Mouse (Mus musculus) heart, postnatal 0 days (tissue): ENCODE data around the gene Ebf3. TPM values are rescaled to one million over a fixed set of nuclear protein-coding genes. Genes with fewer than 3 reads are reported as not detected.

Experiments used
- ATAC-seq: fragments of 200-750 bp; cut with Nextera tagmentation; 2 replicates; pipeline ENCODE4 v1.8.0; 2017; ENCODE audit warnings: low read depth, moderate number of reproducible peaks, moderate library complexity; ENCODE audit not compliant: insufficient read depth
- DNase-seq: peaks from one replicate; pipeline ENCODE4 v3.0.0-alpha.2; 2016; ENCODE audit warnings: low spot score
- H3K27ac ChIP-seq: fragments of 300-500 bp; sonication (generic); 2 replicates; pipeline ENCODE4 v1.5.1; 2014; ENCODE audit warnings: low read depth, mild to moderate bottlenecking
- H3K27me3 ChIP-seq: fragments of 300-500 bp; sonication (generic); 2 replicates; pipeline ENCODE4 v1.6.1; 2014; ENCODE audit warnings: low read length, mixed read lengths; ENCODE audit not compliant: control insufficient read depth, insufficient read depth
- H3K36me3 ChIP-seq: fragments of 300-500 bp; sonication (generic); replicated peaks from 2 replicates; pipeline ENCODE4 v1.6.1; 2014; ENCODE audit warnings: low read length, mixed read lengths; ENCODE audit not compliant: control insufficient read depth, insufficient read depth
- H3K4me1 ChIP-seq: fragments of 300-500 bp; sonication (generic); 2 replicates; pipeline ENCODE4 v1.6.1; 2014; ENCODE audit warnings: antibody characterized with exemption; ENCODE audit not compliant: control insufficient read depth, insufficient read depth
- H3K4me2 ChIP-seq: fragments of 300-500 bp; sonication (generic); 2 replicates; pipeline ENCODE4 v1.6.1; 2014; ENCODE audit warnings: low read depth, mild to moderate bottlenecking, low read length, moderate library complexity
- H3K4me3 ChIP-seq: fragments of 300-500 bp; sonication (generic); 2 replicates; pipeline ENCODE4 v1.5.1; 2014; ENCODE audit warnings: low read depth, low read length
- H3K9ac ChIP-seq: fragments of 300-500 bp; sonication (generic); replicated peaks from 2 replicates; pipeline ENCODE4 v1.6.1; 2014; ENCODE audit warnings: low read depth, low read length, mixed read lengths
- H3K9me3 ChIP-seq: fragments of 300-500 bp; sonication (generic); replicated peaks from 2 replicates; pipeline ENCODE4 v1.6.1; 2016; ENCODE audit warnings: low read length; ENCODE audit not compliant: control insufficient read depth
- CTCF ChIP-seq: IDR thresholded peaks from 2 replicates; pipeline ENCODE4 v1.5.1; 2016; ENCODE audit warnings: antibody characterized with exemption, control low read depth, low read depth
- EP300 ChIP-seq: IDR thresholded peaks from 2 replicates; pipeline ENCODE4 v1.6.1; 2016; ENCODE audit warnings: antibody characterized with exemption, low read depth
- WGBS: fragments of 180-500 bp; shearing (Covaris S2); extraction: QIAGEN DNeasy Blood & Tissue Kit; methylation state at CpG from one replicate; pipeline ENCODE4 v1.1.7; 2014; 5-methylcytosine and 5-hydroxymethylcytosine counted together
- polyA plus RNA-seq: library from polyadenylated mRNA; unstranded; fragments of >200 nt; fragmentation: Nextera tagmentation; extraction: Ambion mirVana; gene quantifications from 2 replicates; pipeline ENCODE4 v1.2.1, GENCODE M21; 2015
- total RNA-seq: library from RNA; depleted of rRNA; stranded (reverse); fragments of >200 nt; gene quantifications from 2 replicates; pipeline ENCODE4 v1.2.3, GENCODE M21; 2014; ENCODE audit warnings: low replicate concordance

Ebf3 gene
- total and polyA plus RNA-seq, 2 experiments from 2014 or later: 1.1 to 3.7 TPM

DNA sequence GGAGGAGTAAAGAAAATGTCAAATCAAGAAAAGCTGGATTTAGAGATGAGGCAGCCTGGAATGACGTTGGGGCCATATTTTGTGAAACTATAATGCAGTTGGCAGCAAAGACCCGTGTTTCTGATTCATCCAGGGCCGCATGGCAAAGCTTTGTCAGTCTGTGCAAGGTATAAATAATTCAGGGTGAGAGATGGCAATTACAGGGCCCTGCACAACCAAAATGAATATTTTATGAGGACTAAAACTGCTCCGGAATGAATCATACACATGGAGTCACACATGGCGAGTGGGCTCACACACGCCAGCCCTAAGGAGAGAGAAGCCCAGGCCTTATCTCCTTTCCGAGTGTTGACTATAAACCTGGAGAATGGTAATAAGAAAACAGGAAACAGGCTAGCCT lies 69.4 kb downstream of the Ebf3 start:
- 0 out of 2 replicates have a peak, but pooled peaks cover 5% of the 10 kb centered on the region for H3K27me3 ChIP-seq
- H3K36me3 ChIP-seq: no peaks in the 10 kb centered on the region
- H3K9ac ChIP-seq: no peak overlapping the region
- no peaks in the 10 kb centered on the region for H3K4me1 ChIP-seq
- TF ChIP-seq EP300 (no peak), CTCF (no peak)
- H3K9me3 ChIP-seq: no peaks in the 10 kb centered on the region
- WGBS: 78% methylated on average over 7 of the region's 7 CpGs
- ATAC-seq (no peak), DNase-seq (no peak)
- no peak overlapping the region for H3K4me2 ChIP-seq
- no peak overlapping the region for H3K4me3 ChIP-seq
- no peak overlapping the region for H3K27ac ChIP-seq

DNA sequence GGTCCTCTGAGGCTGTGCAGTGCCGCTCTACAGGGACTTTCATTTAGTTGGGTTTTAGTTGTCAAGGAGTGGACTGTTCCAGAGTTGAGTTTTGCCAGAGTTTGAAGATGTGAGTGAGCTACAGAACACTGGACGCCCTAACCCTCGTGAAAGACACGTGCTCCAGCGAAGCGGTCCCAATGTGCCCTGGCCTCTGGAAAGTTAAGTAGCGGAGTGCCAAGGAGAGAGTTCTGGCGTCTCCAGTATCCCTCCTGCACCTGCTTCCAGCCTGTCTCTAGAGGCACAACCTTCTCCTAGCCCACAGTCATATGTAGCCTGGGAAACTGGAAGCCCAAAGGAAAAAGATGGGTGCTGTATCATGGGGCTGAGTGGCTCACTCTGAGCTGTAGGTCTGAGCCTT lies 73.8 kb downstream of the Ebf3 start:
- ATAC-seq (no peak), DNase-seq (no peak)
- no peak overlapping the region for H3K4me2 ChIP-seq
- WGBS: 83% methylated on average over 8 of the region's 8 CpGs
- no peak for TF ChIP-seq CTCF
- TF ChIP-seq EP300: no peak
- H3K9ac ChIP-seq: no peak overlapping the region
- H3K27ac ChIP-seq: no peak overlapping the region
- H3K4me1 ChIP-seq: no peaks in the 10 kb centered on the region
- no peaks in the 10 kb centered on the region for H3K9me3 ChIP-seq
- H3K4me3 ChIP-seq: no peak overlapping the region
- H3K36me3 ChIP-seq: no peaks in the 10 kb centered on the region
- 0 out of 2 replicates have a peak, but pooled peaks cover 5% of the 10 kb centered on the region for H3K27me3 ChIP-seq

- WGBS: 67% methylated on average over 5 of the region's 5 CpGs
- H3K9me3 ChIP-seq: no peaks in the 10 kb centered on the region
- no peak for DNase-seq
- H3K27me3 ChIP-seq: 0 out of 2 replicates have a peak, but pooled peaks cover 5% of the 10 kb centered on the region
- no peak overlapping the region for H3K4me3 ChIP-seq
- ATAC-seq: no peak
- no peak overlapping the region for H3K4me2 ChIP-seq
- no peaks in the 10 kb centered on the region for H3K36me3 ChIP-seq
- no peaks in the 10 kb centered on the region for H3K4me1 ChIP-seq
- H3K27ac ChIP-seq: no peak overlapping the region
- TF ChIP-seq EP300 (no peak), CTCF (no peak)
- H3K9ac ChIP-seq: no peak overlapping the region
Measured at GRCm38 (mm10) chr7:137239542-137240133, 74.6 kb downstream of the Ebf3 start.

- Histone ChIP-seq H3K4me1 (no peaks in the 10 kb centered on the region), H3K36me3 (no peaks in the 10 kb centered on the region), H3K27ac (no peak overlapping the region), H3K9me3 (no peaks in the 10 kb centered on the region), H3K4me3 (no peak overlapping the region), H3K27me3 (0 out of 2 replicates have a peak, but pooled peaks cover 5% of the 10 kb centered on the region), H3K4me2 (no peak overlapping the region), H3K9ac (no peak overlapping the region)
- no peak for DNase-seq
- WGBS: 81% methylated on average over 12 of the region's 12 CpGs
- TF ChIP-seq EP300 (no peak), CTCF (no peak)
- no peak for ATAC-seq
Measured at GRCm38 (mm10) chr7:137237419-137237818, 76.8 kb downstream of the Ebf3 start.

DNA sequence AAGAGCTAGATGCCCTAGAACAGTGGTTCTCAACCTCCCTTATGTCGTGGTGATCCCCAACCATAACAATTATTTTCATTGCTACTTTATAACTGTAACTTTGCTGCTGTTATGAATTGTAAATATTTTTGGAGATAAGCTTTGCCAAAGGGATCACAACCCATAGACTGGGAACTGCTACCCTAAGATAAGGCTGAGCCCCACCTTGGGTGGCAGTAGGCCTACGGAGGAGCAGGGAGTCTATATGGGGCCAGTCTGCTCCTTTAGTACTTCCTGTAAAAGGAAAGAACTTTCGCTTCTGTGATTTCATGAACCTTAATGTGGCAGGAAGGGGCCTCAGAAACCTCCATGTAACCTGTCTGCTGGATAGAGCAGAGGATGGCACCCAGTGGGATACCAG lies 90.4 kb downstream of the Ebf3 start:
- TF ChIP-seq CTCF: no peak
- TF ChIP-seq EP300: no peak
- Histone ChIP-seq H3K4me3 (no peak overlapping the region), H3K4me1 (no peaks in the 10 kb centered on the region), H3K27ac (no peak overlapping the region), H3K36me3 (no peaks in the 10 kb centered on the region), H3K4me2 (no peak overlapping the region), H3K27me3 (no peaks in the 10 kb centered on the region), H3K9ac (no peak overlapping the region), H3K9me3 (no peaks in the 10 kb centered on the region)
- WGBS: 82% methylated on average over 3 of the region's 3 CpGs
- ATAC-seq: no peak
- DNase-seq: no peak
